Mouse (Mus musculus) small intestine, adult 2 months (tissue): ENCODE data around the gene Fam171a1.

Experiments
- CTCF ChIP-seq: fragments of 200-500 bp; IDR thresholded peaks from 2 replicates; pipeline ENCODE4 v1.5.1; 2012; ENCODE audit warnings: low read depth, mild to moderate bottlenecking, control low read depth, inconsistent platforms, low read length, moderate library complexity, mixed read lengths; ENCODE audit not compliant: insufficient replicate concordance, insufficient read length; ENCODE audit errors: extremely low read depth
- POLR2A ChIP-seq: fragments of 200-500 bp; IDR thresholded peaks from 2 replicates; pipeline ENCODE4 v1.6.1; 2012; ENCODE audit warnings: low read depth, mild to moderate bottlenecking, control low read depth, inconsistent platforms, low read length, moderate library complexity

- TF ChIP-seq CTCF (no peak), POLR2A (no peak)
Observed at GRCm38 (mm10) chr2:3158682-3159412, 44.8 kb downstream of the Fam171a1 start.
